Mouse (Mus musculus) brain, embryonic 14.5 days (tissue): ENCODE results near the gene Trim27. TPM values are rescaled to one million over a fixed set of nuclear protein-coding genes. Genes with fewer than 3 reads are reported as not detected.

ENCODE experiments used
- DNase-seq: peaks from one replicate; pipeline ENCODE4 v3.0.0-alpha.2; 2011; ENCODE audit warnings: low read depth
- CTCF ChIP-seq: fragments of 200-500 bp; IDR thresholded peaks from 2 replicates; pipeline ENCODE4 v1.5.1; 2012; ENCODE audit warnings: inconsistent platforms, mild to moderate bottlenecking, moderate library complexity, borderline replicate concordance; ENCODE audit not compliant: insufficient read depth, insufficient read length; ENCODE audit errors: extremely low read depth
- POLR2A ChIP-seq: fragments of 200-500 bp; IDR thresholded peaks from 2 replicates; pipeline ENCODE4 v1.6.1; 2012; ENCODE audit warnings: mild to moderate bottlenecking, inconsistent platforms, borderline replicate concordance; ENCODE audit not compliant: poor library complexity, insufficient read depth, insufficient read length, severe bottlenecking; ENCODE audit errors: extremely low read depth
- polyA plus RNA-seq: library from polyadenylated mRNA; depleted of rRNA; stranded (reverse); fragments of >200 nt; gene quantifications from 2 replicates; pipeline ENCODE4 v1.2.3, GENCODE M21; 2012; rRNA removed

Gene Trim27
- 67.8 and 78.2 TPM in 2 replicates for polyA plus RNA-seq

GRCm38 (mm10) chr13:21179367-21179723 is at the start of gene Trim27:
Gene Trim27, plus strand, starts transcription at chr13:21179445.
- DNase-seq, result no peak
- TF ChIP-seq POLR2A (no peak), CTCF (no peak)

- peak; percentile 45; the same call in 1 of the 2 replicates for TF ChIP-seq CTCF
- no peak for TF ChIP-seq POLR2A
Observed at GRCm38 (mm10) chr13:21142421-21142820, 36.8 kb upstream of the Trim27 start.

GRCm38 (mm10) chr13:21145767-21146166 is 33.5 kb upstream of the Trim27 start, which contains the start of gene Olfr1368:
Gene Olfr1368, minus strand, starts transcription at chr13:21145867.
- TF ChIP-seq POLR2A (no peak), CTCF (no peak)
- no peak for DNase-seq

More at GRCm38 (mm10) chr13:21142421-21142820, 36.8 kb upstream of the Trim27 start:
- DNase-seq, result peak; percentile 15

GRCm38 (mm10) chr13:21155888-21156287 is 23.4 kb upstream of the Trim27 start:
- TF ChIP-seq CTCF (no peak), POLR2A (no peak)
- no peak for DNase-seq

- no peak for TF ChIP-seq CTCF
- TF ChIP-seq POLR2A, result no peak
- no peak for DNase-seq
Observed at GRCm38 (mm10) chr13:21158071-21158470, 21.2 kb upstream of the Trim27 start.

- DNase-seq, result peak; percentile 95
- TF ChIP-seq POLR2A, result no peak
- TF ChIP-seq CTCF, result peak; percentile 89
Observed at GRCm38 (mm10) chr13:21158785-21159474, 20.3 kb upstream of the Trim27 start.

- TF ChIP-seq POLR2A, result no peak
- TF ChIP-seq CTCF, result no peak
- DNase-seq, result peak; percentile 58
Observed at GRCm38 (mm10) chr13:21159475-21159819, 19.8 kb upstream of the Trim27 start.

- no peak for TF ChIP-seq CTCF
- TF ChIP-seq POLR2A, result no peak
- peak; percentile 37 for DNase-seq
Observed at GRCm38 (mm10) chr13:21160041-21160511, 19.2 kb upstream of the Trim27 start.

GRCm38 (mm10) chr13:21160657-21161590 is 18.3 kb upstream of the Trim27 start:
- DNase-seq, result peak; percentile 96
- TF ChIP-seq CTCF (no peak), POLR2A (no peak)

- DNase-seq, result no peak
- TF ChIP-seq CTCF (no peak), POLR2A (no peak)
Observed at GRCm38 (mm10) chr13:21161591-21161990, 17.7 kb upstream of the Trim27 start.

- peak; percentile 51 for DNase-seq
- TF ChIP-seq CTCF (no peak), POLR2A (no peak)
Observed at GRCm38 (mm10) chr13:21162591-21162990, 16.7 kb upstream of the Trim27 start.

GRCm38 (mm10) chr13:21166936-21167909 is 12.0 kb upstream of the Trim27 start:
- peak; percentile 89 for DNase-seq
- TF ChIP-seq CTCF, result no peak
- TF ChIP-seq POLR2A, result no peak
